Mouse (Mus musculus) heart, postnatal 0 days (tissue): ENCODE data around the gene Ifna5.

Experiments
- CTCF ChIP-seq: IDR thresholded peaks from 2 replicates; pipeline ENCODE4 v1.5.1; 2016; ENCODE audit warnings: antibody characterized with exemption, control low read depth, low read depth
- EP300 ChIP-seq: IDR thresholded peaks from 2 replicates; pipeline ENCODE4 v1.6.1; 2016; ENCODE audit warnings: antibody characterized with exemption, low read depth

DNA sequence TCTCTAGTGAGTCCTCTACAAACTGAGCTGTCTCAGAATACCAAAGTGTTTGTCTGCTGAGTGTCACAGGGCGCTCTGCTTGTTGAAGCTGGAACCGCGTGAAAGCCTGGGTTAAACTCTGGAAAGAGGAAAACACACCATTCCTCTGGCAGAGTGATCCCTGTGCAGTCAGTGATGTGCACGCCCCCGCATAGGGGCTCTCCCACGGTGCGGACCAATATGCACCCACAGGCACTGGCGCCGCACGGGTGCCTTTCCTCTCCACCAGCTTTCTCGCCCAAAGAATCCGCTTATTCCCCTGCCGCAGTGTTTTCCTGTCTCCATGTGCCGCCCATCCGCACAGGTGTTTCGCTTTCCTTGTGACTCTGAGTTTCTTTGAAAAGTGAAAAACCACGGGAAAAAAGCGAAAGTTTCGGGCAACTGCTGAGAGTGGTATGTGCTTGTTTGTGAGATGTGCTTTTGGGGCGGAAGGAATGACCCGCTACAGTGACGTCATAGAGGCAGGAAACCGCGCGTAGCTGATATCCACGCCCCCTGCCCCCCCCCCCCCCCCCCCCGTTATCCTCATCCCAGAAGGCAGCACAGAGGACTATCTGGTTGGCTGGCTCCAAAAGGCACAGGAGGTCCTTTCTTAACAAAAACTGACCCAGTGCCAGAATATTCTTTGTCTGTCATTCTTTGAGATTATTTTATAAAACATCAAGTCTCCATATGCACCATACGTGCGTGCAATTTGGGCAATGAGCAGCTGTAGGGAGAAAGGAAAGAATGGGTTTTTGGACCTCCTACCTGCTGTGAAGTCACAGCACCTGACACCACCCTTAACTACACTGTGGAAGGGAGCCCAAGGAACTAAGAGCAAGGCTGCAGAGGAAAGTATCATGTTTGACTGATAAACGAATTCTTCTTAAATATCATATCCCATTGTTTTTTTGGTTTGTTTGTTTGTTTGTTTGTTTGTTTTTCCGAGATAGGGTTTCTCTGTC, 32.9 kb downstream of the Ifna5 start:
- TF ChIP-seq EP300 (no peak), CTCF (no peak)
